25 mouse cellular contexts compared by ENCODE assay signal in the genomic region with DNA sequence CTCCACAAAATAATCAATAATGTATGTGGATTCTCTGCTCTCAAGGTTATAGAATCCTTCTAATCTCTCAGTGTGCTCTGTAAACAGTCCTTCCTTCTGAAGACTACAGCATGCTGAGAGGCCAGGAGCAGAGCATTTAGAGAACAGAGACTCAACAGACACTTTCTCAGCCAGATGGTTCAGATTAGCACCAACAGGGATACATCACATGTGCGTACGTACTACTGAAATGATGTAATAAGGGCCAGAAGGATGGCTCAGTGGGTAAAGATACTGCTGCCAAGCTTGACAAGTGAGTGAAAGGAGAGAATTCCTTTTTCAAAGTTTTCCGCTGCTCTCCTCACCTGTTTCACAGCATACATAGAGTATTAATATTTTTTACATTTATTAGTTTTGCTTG. TPM values are rescaled to one million over a fixed set of nuclear protein-coding genes. Genes with fewer than 3 reads are reported as not detected.
DNase-seq lines count a peak whose midpoint lies in the region; ATAC-seq and TF ChIP-seq lines count a peak whose summit lies in the region.
"Had no signal": no experiment of that assay in that cellular context is flagged by ENCODE, and none has a peak within 500 bp of the region (broad histone marks: within the 10 kb centered on the region; RNA-seq: fewer than 3 reads in every experiment).

No protein-coding gene starts in this region.

- no peak for TF ChIP-seq CTCF in hindbrain, postnatal 0 days (IDR thresholded peaks at IDR 0.05; ENCODE audit: low read depth)
- TF ChIP-seq CTCF in cerebellum, adult 2 months (IDR thresholded peaks at IDR 0.05; ENCODE audit: borderline replicate concordance, insufficient read depth, low read depth, low read length): no peak
- no peak for TF ChIP-seq CTCF in thymus, adult 2 months (IDR thresholded peaks at IDR 0.05; ENCODE audit: borderline replicate concordance, control insufficient read depth, extremely low read depth, insufficient read depth, low read length, poor library complexity)

- 59% methylated on average over 3 of the region's 3 CpGs for WGBS in hindbrain, postnatal 0 days
- 82% methylated on average over 3 of the region's 3 CpGs for WGBS in hindbrain, embryonic 14.5 days
- 13% methylated on average over 3 of the region's 3 CpGs for WGBS in cerebellum, adult 2 months
- 59% methylated on average over 3 of the region's 3 CpGs for WGBS in embryonic facial prominence, embryonic 14.5 days
- 97% methylated on average over 3 of the region's 3 CpGs for WGBS in thymus, adult 2 months
- WGBS in hindbrain, embryonic 13.5 days: 82% methylated on average over 3 of the region's 3 CpGs
- WGBS in forebrain, embryonic 15.5 days: 75% methylated on average over 3 of the region's 3 CpGs

- H3K4me1 ChIP-seq in hindbrain, postnatal 0 days (ENCODE audit: insufficient read depth, low read length): no peaks in the 10 kb centered on the region
- no peaks in the 10 kb centered on the region for H3K4me1 ChIP-seq in hindbrain, embryonic 14.5 days (replicated peaks; ENCODE audit: control insufficient read depth, insufficient read depth, low read length)
- H3K4me1 ChIP-seq in cerebellum, adult 2 months (ENCODE audit: control insufficient read depth, insufficient read depth, low read length): peaks cover 6% of the 10 kb centered on the region; the same call in 1 of the 2 replicates
- H3K4me1 ChIP-seq in embryonic facial prominence, embryonic 14.5 days (ENCODE audit: control insufficient read depth, insufficient read depth, low read length): no peaks in the 10 kb centered on the region
- no peaks in the 10 kb centered on the region for H3K4me1 ChIP-seq in thymus, adult 2 months (replicated peaks; ENCODE audit: control insufficient read depth, insufficient read depth, low read length)
- no peaks in the 10 kb centered on the region for H3K4me1 ChIP-seq in hindbrain, embryonic 13.5 days (replicated peaks)
- H3K4me1 ChIP-seq in forebrain, embryonic 15.5 days: no peaks in the 10 kb centered on the region
- H3K4me1 ChIP-seq: embryonic facial prominence, embryonic 15.5 days; forebrain, embryonic 10.5 days; hindbrain, embryonic 15.5 days; limb, embryonic 12.5 days; liver, embryonic 13.5 days; midbrain, embryonic 12.5 days had no signal

- no peak overlapping the region for H3K9ac ChIP-seq in hindbrain, postnatal 0 days (replicated peaks; ENCODE audit: low read length)
- no peak overlapping the region for H3K9ac ChIP-seq in hindbrain, embryonic 14.5 days
- no peak overlapping the region for H3K9ac ChIP-seq in embryonic facial prominence, embryonic 14.5 days (ENCODE audit: low read depth, low read length)
- no peak overlapping the region for H3K9ac ChIP-seq in hindbrain, embryonic 13.5 days
- H3K9ac ChIP-seq in forebrain, embryonic 15.5 days (replicated peaks): no peak overlapping the region
- H3K9ac ChIP-seq: embryonic facial prominence, embryonic 15.5 days; hindbrain, embryonic 15.5 days; limb, embryonic 12.5 days; liver, embryonic 13.5 days; lung, embryonic 14.5 days; midbrain, embryonic 12.5 days had no signal

- H3K4me2 ChIP-seq in hindbrain, postnatal 0 days (ENCODE audit: low read depth, low read length): no peak overlapping the region
- no peak overlapping the region for H3K4me2 ChIP-seq in hindbrain, embryonic 14.5 days (replicated peaks)
- H3K4me2 ChIP-seq in embryonic facial prominence, embryonic 14.5 days (ENCODE audit: low read depth, low read length): no peak overlapping the region
- H3K4me2 ChIP-seq in hindbrain, embryonic 13.5 days: no peak overlapping the region
- no peak overlapping the region for H3K4me2 ChIP-seq in forebrain, embryonic 15.5 days (replicated peaks)
- H3K4me2 ChIP-seq: embryonic facial prominence, embryonic 15.5 days; hindbrain, embryonic 15.5 days; limb, embryonic 12.5 days; liver, embryonic 13.5 days; lung, embryonic 14.5 days; midbrain, embryonic 12.5 days had no signal

- DNase-seq in hindbrain, postnatal 0 days (ENCODE audit: low spot score): peak; percentile 43
- no peak for DNase-seq in hindbrain, embryonic 14.5 days (ENCODE audit: low spot score)
- peak; percentile 20 to 64 for DNase-seq in cerebellum, adult 2 months
- peak; percentile 8 to 22 for DNase-seq in cerebellum, postnatal 36 days
- DNase-seq in embryonic facial prominence, embryonic 14.5 days (ENCODE audit: low spot score): peak; percentile 32
- no peak for DNase-seq in thymus, adult 2 months
- DNase-seq: gastrocnemius, postnatal 10 days; heart, adult 2 months; kidney, postnatal 4 days; layer of hippocampus, adult 9-11 months; liver, embryonic 13.5 days; lung, embryonic 14.5 days; right cerebral cortex, postnatal 14 days; spleen, adult 18-20 months; thymus, postnatal 36 days had no signal

- no peaks in the 10 kb centered on the region for H3K9me3 ChIP-seq in hindbrain, postnatal 0 days (ENCODE audit: low read length)
- no peaks in the 10 kb centered on the region for H3K9me3 ChIP-seq in hindbrain, embryonic 14.5 days (ENCODE audit: control insufficient read depth, low read length)
- H3K9me3 ChIP-seq in embryonic facial prominence, embryonic 14.5 days (ENCODE audit: control insufficient read depth, low read length): no peaks in the 10 kb centered on the region
- no peaks in the 10 kb centered on the region for H3K9me3 ChIP-seq in hindbrain, embryonic 13.5 days
- no peaks in the 10 kb centered on the region for H3K9me3 ChIP-seq in forebrain, embryonic 15.5 days
- H3K9me3 ChIP-seq: embryonic facial prominence, embryonic 15.5 days; forebrain, embryonic 10.5 days; hindbrain, embryonic 15.5 days; limb, embryonic 12.5 days; liver, embryonic 13.5 days; midbrain, embryonic 12.5 days had no signal

- no peak overlapping the region for H3K27ac ChIP-seq in hindbrain, postnatal 0 days
- no peak overlapping the region for H3K27ac ChIP-seq in hindbrain, embryonic 14.5 days
- no peak overlapping the region for H3K27ac ChIP-seq in cerebellum, adult 2 months (ENCODE audit: insufficient read depth, low read length)
- H3K27ac ChIP-seq in embryonic facial prominence, embryonic 14.5 days (replicated peaks; ENCODE audit: low read depth, low read length): no peak overlapping the region
- H3K27ac ChIP-seq in thymus, adult 2 months (ENCODE audit: control insufficient read depth, insufficient read depth, low read length): no peak overlapping the region
- H3K27ac ChIP-seq in hindbrain, embryonic 13.5 days: no peak overlapping the region
- no peak overlapping the region for H3K27ac ChIP-seq in forebrain, embryonic 15.5 days (replicated peaks)
- H3K27ac ChIP-seq: embryonic facial prominence, embryonic 15.5 days; forebrain, embryonic 10.5 days; heart, adult 2 months; hindbrain, embryonic 15.5 days; limb, embryonic 12.5 days; liver, embryonic 13.5 days; macrophage; midbrain, embryonic 12.5 days had no signal

- no peaks in the 10 kb centered on the region for H3K27me3 ChIP-seq in hindbrain, postnatal 0 days (ENCODE audit: insufficient read depth, low read length)
- no peaks in the 10 kb centered on the region for H3K27me3 ChIP-seq in hindbrain, embryonic 14.5 days (ENCODE audit: control insufficient read depth, insufficient read depth, low read length)
- H3K27me3 ChIP-seq in cerebellum, adult 2 months (ENCODE audit: control insufficient read depth, insufficient read depth, low read length): no peaks in the 10 kb centered on the region
- no peaks in the 10 kb centered on the region for H3K27me3 ChIP-seq in embryonic facial prominence, embryonic 14.5 days (replicated peaks; ENCODE audit: control insufficient read depth, insufficient read depth, low read length)
- H3K27me3 ChIP-seq in thymus, adult 2 months (ENCODE audit: control insufficient read depth, insufficient read depth, low read length): no peaks in the 10 kb centered on the region
- no peaks in the 10 kb centered on the region for H3K27me3 ChIP-seq in hindbrain, embryonic 13.5 days
- H3K27me3 ChIP-seq in forebrain, embryonic 15.5 days: no peaks in the 10 kb centered on the region
- H3K27me3 ChIP-seq: embryonic facial prominence, embryonic 15.5 days; hindbrain, embryonic 15.5 days; limb, embryonic 12.5 days; liver, embryonic 13.5 days; midbrain, embryonic 12.5 days had no signal

- no peak overlapping the region for H3K4me3 ChIP-seq in hindbrain, postnatal 0 days (ENCODE audit: low read length)
- no peak overlapping the region for H3K4me3 ChIP-seq in hindbrain, embryonic 14.5 days (replicated peaks; ENCODE audit: low read length)
- no peak overlapping the region for H3K4me3 ChIP-seq in cerebellum, adult 2 months (replicated peaks; ENCODE audit: insufficient read depth, low read depth, low read length)
- H3K4me3 ChIP-seq in embryonic facial prominence, embryonic 14.5 days (ENCODE audit: low read depth, low read length): no peak overlapping the region
- H3K4me3 ChIP-seq in thymus, adult 2 months (ENCODE audit: control insufficient read depth, insufficient read depth, low read length): no peak overlapping the region
- H3K4me3 ChIP-seq in hindbrain, embryonic 13.5 days: no peak overlapping the region
- H3K4me3 ChIP-seq in forebrain, embryonic 15.5 days: no peak overlapping the region
- H3K4me3 ChIP-seq: embryonic facial prominence, embryonic 15.5 days; forebrain, embryonic 10.5 days; heart, adult 2 months; hindbrain, embryonic 15.5 days; limb, embryonic 12.5 days; liver, embryonic 13.5 days; midbrain, embryonic 12.5 days had no signal

- ATAC-seq in hindbrain, postnatal 0 days: no peak
- no peak for ATAC-seq in hindbrain, embryonic 14.5 days (ENCODE audit: low FRiP score)
- ATAC-seq in embryonic facial prominence, embryonic 14.5 days (ENCODE audit: low read depth): no peak
- ATAC-seq in hindbrain, embryonic 13.5 days (ENCODE audit: low FRiP score): no peak
- ATAC-seq in forebrain, embryonic 15.5 days (replicated peaks): no peak
- ATAC-seq: intestine, embryonic 16.5 days had no signal

- TF ChIP-seq POLR2A in cerebellum, adult 2 months (IDR thresholded peaks at IDR 0.05; ENCODE audit: borderline replicate concordance, insufficient read depth, low read length): no peak
- no peak for TF ChIP-seq POLR2A in thymus, adult 2 months (IDR thresholded peaks at IDR 0.05; ENCODE audit: control insufficient read depth, extremely low read depth, insufficient read depth, low read length, poor library complexity)

- no peaks in the 10 kb centered on the region for H3K36me3 ChIP-seq in hindbrain, postnatal 0 days (ENCODE audit: insufficient read depth, low read length)
- H3K36me3 ChIP-seq in hindbrain, embryonic 14.5 days (replicated peaks; ENCODE audit: control insufficient read depth, insufficient read depth): no peaks in the 10 kb centered on the region
- no peaks in the 10 kb centered on the region for H3K36me3 ChIP-seq in embryonic facial prominence, embryonic 14.5 days (ENCODE audit: control insufficient read depth, insufficient read depth, low read length)
- no peaks in the 10 kb centered on the region; the same call in 1 of the 2 replicates for H3K36me3 ChIP-seq in thymus, adult 2 months (ENCODE audit: control insufficient read depth, insufficient read depth, low read length)
- no peaks in the 10 kb centered on the region for H3K36me3 ChIP-seq in hindbrain, embryonic 13.5 days
- H3K36me3 ChIP-seq in forebrain, embryonic 15.5 days: no peaks in the 10 kb centered on the region
- H3K36me3 ChIP-seq: embryonic facial prominence, embryonic 15.5 days; forebrain, embryonic 10.5 days; hindbrain, embryonic 15.5 days; liver, embryonic 13.5 days; midbrain, embryonic 12.5 days had no signal

RNA-seq across cellular contexts. Expression of a gene that starts 29.6 kb away (rescaled TPM):
- total RNA-seq in hindbrain, postnatal 0 days (2014; rRNA removed): 5.1 and 9.6 TPM in 2 replicates
- polyA plus RNA-seq in hindbrain, postnatal 0 days (2015; fragmentation: Nextera tagmentation; extraction: Ambion mirVana): 38.2 and 39.1 TPM in 2 replicates
- polyA plus RNA-seq in hindbrain, embryonic 14.5 days (2014; fragmentation: Nextera tagmentation; extraction: Ambion mirVana): 27.8 and 29.3 TPM in 2 replicates
- 30.5 and 33.8 TPM in 2 replicates for polyA plus RNA-seq in cerebellum, adult 2 months (2012; rRNA removed)
- polyA plus RNA-seq in embryonic facial prominence, embryonic 14.5 days (2014; fragmentation: Nextera tagmentation; extraction: Ambion mirVana): 28.4 and 36.0 TPM in 2 replicates
- 2.1 and 3.9 TPM in 2 replicates for polyA plus RNA-seq in thymus, adult 2 months (2012; rRNA removed)
- 30.4 and 31.4 TPM in 2 replicates for polyA plus RNA-seq in hindbrain, embryonic 13.5 days (2015; fragmentation: Nextera tagmentation; extraction: Ambion mirVana)
- 27.3 and 27.6 TPM in 2 replicates for polyA plus RNA-seq in forebrain, embryonic 15.5 days (2015; fragmentation: Nextera tagmentation; extraction: Ambion mirVana)

RNA-seq across cellular contexts. Expression of a gene that starts 45.1 kb away (rescaled TPM):
- not detected in 2 replicates for total RNA-seq in hindbrain, postnatal 0 days (2014; rRNA removed)
- 0.04 and 0.09 TPM in 2 replicates for polyA plus RNA-seq in hindbrain, postnatal 0 days (2015; fragmentation: Nextera tagmentation; extraction: Ambion mirVana)
- not detected in 2 replicates for polyA plus RNA-seq in hindbrain, embryonic 14.5 days (2014; fragmentation: Nextera tagmentation; extraction: Ambion mirVana)
- 0.05 TPM in 1 of 2 replicates, not detected in the other for polyA plus RNA-seq in cerebellum, adult 2 months (2012; rRNA removed)
- polyA plus RNA-seq in embryonic facial prominence, embryonic 14.5 days (2014; fragmentation: Nextera tagmentation; extraction: Ambion mirVana): 0.67 and 1.1 TPM in 2 replicates
- 0.19 and 1.0 TPM in 2 replicates for polyA plus RNA-seq in thymus, adult 2 months (2012; rRNA removed)
- 0.08 and 0.10 TPM in 2 replicates for polyA plus RNA-seq in hindbrain, embryonic 13.5 days (2015; fragmentation: Nextera tagmentation; extraction: Ambion mirVana)
- polyA plus RNA-seq in forebrain, embryonic 15.5 days (2015; fragmentation: Nextera tagmentation; extraction: Ambion mirVana): 0.08 TPM in 1 of 2 replicates, not detected in the other
- polyA plus RNA-seq: C2C12; forebrain, embryonic 10.5 days; heart, adult 2 months; hindbrain, embryonic 15.5 days; liver, embryonic 13.5 days; lung, embryonic 14.5 days; macrophage; midbrain, embryonic 12.5 days had no signal

RNA-seq across cellular contexts. Expression of a gene that starts 49.7 kb away (rescaled TPM):
- total RNA-seq in hindbrain, postnatal 0 days (2014; rRNA removed): 1.4 and 2.2 TPM in 2 replicates
- polyA plus RNA-seq in hindbrain, postnatal 0 days (2015; fragmentation: Nextera tagmentation; extraction: Ambion mirVana): 7.7 and 8.7 TPM in 2 replicates
- 7.2 and 9.3 TPM in 2 replicates for polyA plus RNA-seq in hindbrain, embryonic 14.5 days (2014; fragmentation: Nextera tagmentation; extraction: Ambion mirVana)
- polyA plus RNA-seq in cerebellum, adult 2 months (2012; rRNA removed): 8.3 and 8.4 TPM in 2 replicates
- polyA plus RNA-seq in embryonic facial prominence, embryonic 14.5 days (2014; fragmentation: Nextera tagmentation; extraction: Ambion mirVana): 8.9 and 9.3 TPM in 2 replicates
- 1.4 and 4.4 TPM in 2 replicates for polyA plus RNA-seq in thymus, adult 2 months (2012; rRNA removed)
- 6.6 and 6.9 TPM in 2 replicates for polyA plus RNA-seq in hindbrain, embryonic 13.5 days (2015; fragmentation: Nextera tagmentation; extraction: Ambion mirVana)
- polyA plus RNA-seq in forebrain, embryonic 15.5 days (2015; fragmentation: Nextera tagmentation; extraction: Ambion mirVana): 7.3 and 10.8 TPM in 2 replicates

RNA-seq across cellular contexts. Expression of a gene that starts 49.8 kb away (rescaled TPM):
- total RNA-seq in hindbrain, postnatal 0 days (2014; rRNA removed): 38.3 and 46.9 TPM in 2 replicates
- 17.6 and 18.4 TPM in 2 replicates for polyA plus RNA-seq in hindbrain, postnatal 0 days (2015; fragmentation: Nextera tagmentation; extraction: Ambion mirVana)
- 34.3 and 38.0 TPM in 2 replicates for polyA plus RNA-seq in hindbrain, embryonic 14.5 days (2014; fragmentation: Nextera tagmentation; extraction: Ambion mirVana)
- polyA plus RNA-seq in cerebellum, adult 2 months (2012; rRNA removed): 34.6 and 37.6 TPM in 2 replicates
- polyA plus RNA-seq in embryonic facial prominence, embryonic 14.5 days (2014; fragmentation: Nextera tagmentation; extraction: Ambion mirVana): 32.4 and 34.0 TPM in 2 replicates
- 37.2 and 40.6 TPM in 2 replicates for polyA plus RNA-seq in thymus, adult 2 months (2012; rRNA removed)
- polyA plus RNA-seq in hindbrain, embryonic 13.5 days (2015; fragmentation: Nextera tagmentation; extraction: Ambion mirVana): 32.2 and 34.7 TPM in 2 replicates
- 24.1 and 27.2 TPM in 2 replicates for polyA plus RNA-seq in forebrain, embryonic 15.5 days (2015; fragmentation: Nextera tagmentation; extraction: Ambion mirVana)

Comparison
In these comparisons a context has a peak if more than half of its experiments do, and no peak if none do; other contexts are left out.
1. DNase-seq: peak in hindbrain, postnatal 0 days (single experiment), cerebellum, adult 2 months (2 of 2), cerebellum, postnatal 36 days (2 of 2) and embryonic facial prominence, embryonic 14.5 days (single experiment); none in hindbrain, embryonic 14.5 days (single experiment) and thymus, adult 2 months (single experiment).